In genomic region chr3:108256719-108257637, GRCm38 (mm10) we compare ENCODE assay signal across 8 mouse cellular contexts. TPM values are rescaled to one million over a fixed set of nuclear protein-coding genes. Genes with fewer than 3 reads are reported as not detected.
DNase-seq lines count a peak whose midpoint lies in the region; ATAC-seq lines count a peak whose summit lies in the region.

Gene Psma5 (plus strand): TSS chr3:108256926.

- H3K4me1 ChIP-seq in heart, embryonic 10.5 days: peaks cover 17% of the 10 kb centered on the region
- peaks cover 24% of the 10 kb centered on the region for H3K4me1 ChIP-seq in kidney, embryonic 15.5 days

- peak; percentile 93 to 94 for DNase-seq in B cell, adult 2 months
- peak; percentile 99 for DNase-seq in brain, adult 2 months (ENCODE audit: low read depth, low spot score)
- peak; percentile 99 for DNase-seq in heart, embryonic 10.5 days (ENCODE audit: low spot score)
- DNase-seq in liver: peak; percentile 95
- DNase-seq in spleen, postnatal 4 days (ENCODE audit: low spot score in 2 of 2): peak; percentile 95 to 98

- H3K4me3 ChIP-seq in heart, embryonic 10.5 days: peak within 1 kb of the TSS; percentile 99
- H3K4me3 ChIP-seq in kidney, embryonic 15.5 days (replicated peaks): peak within 1 kb of the TSS; percentile 98

- WGBS in heart, embryonic 10.5 days: under 1% methylated on average over 79 of the region's 79 CpGs
- under 1% methylated on average over 79 of the region's 79 CpGs for WGBS in kidney, embryonic 15.5 days

- peak within 1 kb of the TSS; percentile 90 for H3K9ac ChIP-seq in kidney, embryonic 15.5 days

- H3K27ac ChIP-seq in heart, embryonic 10.5 days: peak within 1 kb of the TSS; percentile 90
- H3K27ac ChIP-seq in kidney, embryonic 15.5 days: peak within 1 kb of the TSS; percentile 61

- no peaks in the 10 kb centered on the region for H3K27me3 ChIP-seq in heart, embryonic 10.5 days (ENCODE audit: insufficient read depth, poor library complexity, severe bottlenecking)
- H3K27me3 ChIP-seq in kidney, embryonic 15.5 days: no peaks in the 10 kb centered on the region

- no peaks in the 10 kb centered on the region for H3K9me3 ChIP-seq in heart, embryonic 10.5 days
- no peaks in the 10 kb centered on the region for H3K9me3 ChIP-seq in kidney, embryonic 15.5 days (replicated peaks)

- peak; percentile 97 for ATAC-seq in erythroblast, adult 5-6 weeks (replicated peaks; ENCODE audit: low FRiP score, poor library complexity, severe bottlenecking)
- ATAC-seq in kidney, embryonic 15.5 days (replicated peaks; ENCODE audit: low FRiP score): peak; percentile 100
- peak; percentile 99 for ATAC-seq in monocyte, adult 5-6 weeks (replicated peaks; ENCODE audit: insufficient number of reproducible peaks, low FRiP score, low TSS enrichment, poor library complexity, severe bottlenecking)

- peak within 1 kb of the TSS; percentile 75 for H3K4me2 ChIP-seq in kidney, embryonic 15.5 days

- H3K36me3 ChIP-seq in heart, embryonic 10.5 days: peaks cover 9% of the 10 kb centered on the region
- H3K36me3 ChIP-seq in kidney, embryonic 15.5 days: peaks cover 6% of the 10 kb centered on the region

RNA-seq across cellular contexts. Expression of gene Psma5, which starts in this region (rescaled TPM):
- 39.8 and 54.5 TPM in 2 replicates for total RNA-seq in erythroblast, adult 5-6 weeks (2015; ENCODE audit: low replicate concordance)
- total RNA-seq in erythroblast, adult 5-6 weeks (2017; ENCODE audit: low replicate concordance): 49.6 and 55.6 TPM in 2 replicates
- polyA plus RNA-seq in heart, embryonic 10.5 days (2016; fragmentation: Nextera tagmentation; extraction: Ambion mirVana): 280 and 324 TPM in 2 replicates
- polyA plus RNA-seq in kidney, embryonic 15.5 days (2015; fragmentation: Nextera tagmentation; extraction: Ambion mirVana): 296 and 312 TPM in 2 replicates
- 137 to 139 TPM (median 138 TPM) in 3 replicates for total RNA-seq in monocyte, adult 5-6 weeks (2017)

Comparison
In these comparisons a context has a peak if more than half of its experiments do, and no peak if none do; other contexts are left out.
1. Peak in every context shown above with its lines: DNase-seq, ATAC-seq, H3K4me3 ChIP-seq and H3K27ac ChIP-seq.